Mouse (Mus musculus) CH12.LX (cell line): ENCODE measurements at regions not wholly inside any gene's neighbourhood (a gene's known extent, or its start where the extent isn't known, plus 50 kb on each side); places are given as distances from the start of the nearest gene placed in this dataset.

Experiments used
- CTCF ChIP-seq, 2 experiments: IDR thresholded peaks in 1 of 2; conservative IDR thresholded peaks in 1 of 2; 2 replicates each; pipeline ENCODE4 v1.5.1; 2011 to 2012; ENCODE audit warnings: low read depth in 2 of 2, low read length in 2 of 2, improper control_type of control experiment in 1 of 2, inconsistent platforms in 1 of 2, mild to moderate bottlenecking in 1 of 2, moderate library complexity in 1 of 2
- E2F4 ChIP-seq: IDR thresholded peaks from 2 replicates; pipeline ENCODE4 v1.6.1; 2011; ENCODE audit warnings: low read depth, low read length, improper control_type of control experiment; ENCODE audit not compliant: insufficient replicate concordance
- GABPA ChIP-seq: IDR thresholded peaks from 2 replicates; pipeline ENCODE4 v1.6.1; 2012; ENCODE audit warnings: low read depth, low read length, improper control_type of control experiment, inconsistent platforms; ENCODE audit not compliant: insufficient replicate concordance
- HCFC1 ChIP-seq: IDR thresholded peaks from 2 replicates; pipeline ENCODE4 v1.6.1; 2012; ENCODE audit warnings: low read depth, mild to moderate bottlenecking, inconsistent platforms, low read length, improper control_type of control experiment
- MXI1 ChIP-seq: IDR thresholded peaks from 2 replicates; pipeline ENCODE4 v1.6.1; 2011; ENCODE audit warnings: mild to moderate bottlenecking, low read depth, low read length, improper control_type of control experiment
- POLR2A ChIP-seq: IDR thresholded peaks from 2 replicates; pipeline ENCODE4 v1.6.1; 2011; ENCODE audit warnings: low read depth, mild to moderate bottlenecking, improper control_type of control experiment, low read length
- SMC3 ChIP-seq: IDR thresholded peaks from 2 replicates; pipeline ENCODE4 v1.6.1; 2011; ENCODE audit warnings: low read depth, low read length, improper control_type of control experiment
- USF1 ChIP-seq: IDR thresholded peaks from 2 replicates; pipeline ENCODE4 v1.6.1; 2014; ENCODE audit warnings: low read depth, mild to moderate bottlenecking, inconsistent platforms, low read length, improper control_type of control experiment
- USF2 ChIP-seq: conservative IDR thresholded peaks from 2 replicates; pipeline ENCODE4 v1.6.1; 2011; ENCODE audit warnings: low read depth, low read length, improper control_type of control experiment

DNA sequence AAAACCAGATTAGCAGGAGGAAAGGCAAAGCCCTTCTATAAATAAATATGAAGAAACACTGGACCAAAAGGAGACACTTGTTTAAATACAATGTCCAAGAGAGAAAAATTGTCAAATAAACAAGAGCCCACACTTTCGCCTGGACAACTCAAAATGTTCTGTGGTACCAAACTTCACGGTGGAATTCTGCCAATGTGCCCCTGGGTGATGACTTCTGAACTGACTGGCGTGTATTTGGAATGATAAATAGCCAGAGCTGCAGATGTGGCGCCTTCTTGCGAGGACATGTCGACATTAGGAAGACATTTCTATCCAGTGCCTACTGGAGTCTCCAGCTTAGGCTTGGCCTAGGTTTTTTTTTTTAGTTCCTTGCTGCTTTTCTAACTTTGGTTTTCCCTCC is 191.1 kb upstream of the Habp2 start:
- no peak for TF ChIP-seq SMC3
- no peak for TF ChIP-seq USF1
- no peak for TF ChIP-seq CTCF (conservative IDR thresholded peaks at IDR 0.05 in 1 of 2, IDR thresholded peaks at IDR 0.05 in 1 of 2; ENCODE audit: low read depth in 2 of 2, low read length in 2 of 2)
- no peak for TF ChIP-seq POLR2A
- no peak for TF ChIP-seq GABPA
- no peak for TF ChIP-seq HCFC1
- TF ChIP-seq USF2: no peak
- TF ChIP-seq MXI1: no peak
- no peak for TF ChIP-seq E2F4
